Mouse (Mus musculus): Measurements from ENCODE around the gene Plin4. TPM values are rescaled to one million over a fixed set of nuclear protein-coding genes. Genes with fewer than 3 reads are reported as not detected.
"Not testable (repeated sequence)": the region's sequence is repeated elsewhere in the genome, so short reads cannot be mapped to it uniquely, and the experiment has no call there.

Plin4 gene
- polyA plus RNA-seq, 1 experiment, result 0.30 TPM

DNA sequence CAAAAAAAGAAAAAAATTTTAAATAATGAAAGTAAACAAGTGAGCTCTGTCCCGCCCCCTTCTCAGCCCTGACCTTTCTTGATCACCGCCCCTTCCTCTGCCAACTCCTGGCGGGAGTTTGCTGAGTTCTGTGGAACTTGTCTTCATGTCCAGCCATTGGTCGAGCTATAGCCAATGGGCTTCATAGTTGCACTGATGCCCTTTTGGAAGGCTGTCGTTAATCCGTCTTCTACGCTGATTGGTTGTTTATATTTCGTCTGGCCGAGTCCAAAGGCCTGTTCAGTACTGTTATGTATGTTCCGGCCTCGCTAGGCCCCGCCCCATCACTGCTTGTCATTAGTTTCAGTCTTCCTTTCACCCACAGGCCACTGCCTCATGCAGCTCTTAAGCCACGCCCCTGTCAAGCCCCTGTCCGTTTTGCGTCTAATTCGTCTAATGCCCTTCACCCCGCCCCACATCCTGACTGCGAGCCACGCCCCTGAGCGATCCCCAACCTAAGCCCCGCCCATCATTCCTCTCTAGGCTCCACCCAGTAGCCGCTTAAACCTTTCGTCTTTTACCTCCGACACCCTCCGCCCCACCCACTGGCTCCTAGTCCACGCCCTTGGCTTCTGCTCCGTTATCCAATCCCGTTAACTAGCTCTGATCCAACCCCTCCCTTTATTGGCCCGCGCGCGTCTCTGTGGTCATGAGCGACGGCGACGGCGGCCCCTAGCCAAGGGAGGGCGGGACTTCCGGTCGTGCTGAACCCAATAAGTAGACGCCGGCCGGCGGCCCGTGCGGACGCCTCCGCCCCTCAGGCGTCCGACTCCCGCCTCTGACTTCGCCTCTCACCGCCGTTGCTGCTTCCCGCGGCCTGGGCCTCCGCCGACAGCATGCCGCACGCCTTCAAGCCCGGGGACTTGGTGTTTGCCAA lies 30.5 kb downstream of the Plin4 start, which contains the start of gene Hdgfl2:
Gene Hdgfl2 (plus strand): TSS at position 755 of the 916 bp plus-strand sequence.
- Histone ChIP-seq H3K27me3 (ENCODE audit: control insufficient read depth, insufficient read depth, insufficient read length) (no peaks in the 10 kb centered on the region), H3K79me2 (ENCODE audit: control insufficient read depth, insufficient read depth) (peaks cover 35% of the 10 kb centered on the region), H3K4me3 (peak within 1 kb of the TSS; percentile 68), H3ac (ENCODE audit: control insufficient read depth, insufficient read length) (peak within 1 kb of the TSS; percentile 53), H3K4me2 (ENCODE audit: low read depth) (peak within 1 kb of the TSS; percentile 84), H3K36me3 (ENCODE audit: control insufficient read depth, insufficient read depth) (peaks cover 3% of the 10 kb centered on the region)
- TF ChIP-seq E2F4 (IDR thresholded peaks at IDR 0.05; ENCODE audit: insufficient read depth) (peak; percentile 89), MAX (IDR thresholded peaks at IDR 0.05; ENCODE audit: low read depth) (no peak), SRF (IDR thresholded peaks at IDR 0.05; ENCODE audit: control insufficient read depth, insufficient read length, low read depth) (peak; percentile 95), POLR2AphosphoS2 (IDR thresholded peaks at IDR 0.05; ENCODE audit: insufficient read length, low read depth) (peak; percentile 94), POLR2A (IDR thresholded peaks at IDR 0.05; ENCODE audit: insufficient read length, low read depth) (peak; percentile 96), MYOG (IDR thresholded peaks at IDR 0.05; ENCODE audit: control insufficient read depth in 1 of 3, insufficient read depth in 1 of 3, insufficient read length in 2 of 3, low read depth in 2 of 3) (no peak)

DNA sequence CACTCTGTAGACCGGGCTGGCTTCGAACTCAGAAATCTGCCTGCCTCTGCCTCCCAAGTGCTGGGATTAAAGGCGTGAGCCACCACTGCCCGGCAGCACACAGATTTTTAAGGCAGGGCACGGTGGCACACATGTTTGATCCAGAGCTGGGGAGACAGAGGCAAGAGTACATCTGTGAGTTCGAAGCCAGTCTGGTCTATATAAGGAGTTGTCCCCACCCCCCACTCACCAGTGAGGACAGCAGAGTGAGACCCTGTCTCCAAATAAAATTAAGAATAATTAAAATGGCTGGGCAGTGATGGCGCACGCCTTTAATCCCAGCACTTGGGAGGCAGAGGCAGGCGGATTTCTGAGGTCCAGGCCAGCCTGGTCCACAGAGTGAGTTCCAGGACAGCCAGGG lies 31.2 kb downstream of the Plin4 start:
- peak overlapping the region; percentile 68 for H3K4me3 ChIP-seq
- H3K27me3 ChIP-seq (ENCODE audit: control insufficient read depth, insufficient read depth, insufficient read length), result not testable (repeated sequence)
- peak overlapping the region; percentile 76 for H3K4me2 ChIP-seq (ENCODE audit: low read depth)

DNA sequence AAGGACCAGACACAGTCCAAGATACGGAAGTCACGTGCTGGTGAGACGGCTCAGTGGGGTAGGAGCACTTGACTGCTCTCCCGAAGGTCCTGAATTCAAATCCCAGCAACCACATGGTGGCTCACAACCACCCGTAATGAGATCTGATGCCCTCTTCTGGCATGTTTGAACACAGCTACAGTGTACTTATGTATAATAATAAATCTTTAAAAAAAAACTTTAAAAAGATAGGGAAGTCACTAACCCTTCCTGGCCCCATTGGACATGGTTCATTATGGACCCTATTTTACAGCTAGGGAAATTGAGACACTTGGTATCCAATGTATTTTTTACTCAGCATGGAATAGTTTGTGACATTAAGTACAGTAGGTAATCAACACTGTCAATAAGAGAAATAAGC lies 32.1 kb downstream of the Plin4 start:
- peaks cover 2% of the 10 kb centered on the region for H3K36me3 ChIP-seq (ENCODE audit: control insufficient read depth, insufficient read depth)
- no peak overlapping the region for H3K4me3 ChIP-seq
- no peak overlapping the region for H3ac ChIP-seq (ENCODE audit: control insufficient read depth, insufficient read length)
- TF ChIP-seq POLR2A (IDR thresholded peaks at IDR 0.05; ENCODE audit: insufficient read length, low read depth), result no peak
- TF ChIP-seq MYOG (IDR thresholded peaks at IDR 0.05; ENCODE audit: control insufficient read depth in 1 of 3, insufficient read depth in 1 of 3, insufficient read length in 2 of 3, low read depth in 2 of 3), result no peak
- TF ChIP-seq POLR2AphosphoS2 (IDR thresholded peaks at IDR 0.05; ENCODE audit: insufficient read length, low read depth), result no peak
- no peak for TF ChIP-seq CEBPB (IDR thresholded peaks at IDR 0.05; ENCODE audit: insufficient read depth, poor library complexity, severe bottlenecking)
- no peak for TF ChIP-seq SRF (IDR thresholded peaks at IDR 0.05; ENCODE audit: control insufficient read depth, insufficient read length, low read depth)
- TF ChIP-seq E2F4 (IDR thresholded peaks at IDR 0.05; ENCODE audit: insufficient read depth), result no peak
- TF ChIP-seq TCF3 (IDR thresholded peaks at IDR 0.05; ENCODE audit: insufficient read length, low read depth), result no peak
- TF ChIP-seq MYOD1 (IDR thresholded peaks at IDR 0.05; ENCODE audit: control insufficient read depth in 1 of 3, insufficient read length in 2 of 3, low read depth in 2 of 3), result no peak
- TF ChIP-seq MAX (IDR thresholded peaks at IDR 0.05; ENCODE audit: low read depth), result no peak
- TF ChIP-seq USF1 (IDR thresholded peaks at IDR 0.05; ENCODE audit: low read depth), result no peak
- no peak for TF ChIP-seq TCF12 (IDR thresholded peaks at IDR 0.05; ENCODE audit: insufficient read depth, poor library complexity, severe bottlenecking)
- no peak overlapping the region for H3K4me2 ChIP-seq (ENCODE audit: low read depth)
- H3K27me3 ChIP-seq (ENCODE audit: control insufficient read depth, insufficient read depth, insufficient read length), result no peaks in the 10 kb centered on the region
- peaks cover 29% of the 10 kb centered on the region for H3K79me2 ChIP-seq (ENCODE audit: control insufficient read depth, insufficient read depth)

More for the DNA sequence above, 31.2 kb downstream of the Plin4 start:
- not testable (repeated sequence) for H3ac ChIP-seq (ENCODE audit: control insufficient read depth, insufficient read length); H3K36me3 ChIP-seq (ENCODE audit: control insufficient read depth, insufficient read depth)
- peaks cover 35% of the 10 kb centered on the region for H3K79me2 ChIP-seq (ENCODE audit: control insufficient read depth, insufficient read depth)

DNA sequence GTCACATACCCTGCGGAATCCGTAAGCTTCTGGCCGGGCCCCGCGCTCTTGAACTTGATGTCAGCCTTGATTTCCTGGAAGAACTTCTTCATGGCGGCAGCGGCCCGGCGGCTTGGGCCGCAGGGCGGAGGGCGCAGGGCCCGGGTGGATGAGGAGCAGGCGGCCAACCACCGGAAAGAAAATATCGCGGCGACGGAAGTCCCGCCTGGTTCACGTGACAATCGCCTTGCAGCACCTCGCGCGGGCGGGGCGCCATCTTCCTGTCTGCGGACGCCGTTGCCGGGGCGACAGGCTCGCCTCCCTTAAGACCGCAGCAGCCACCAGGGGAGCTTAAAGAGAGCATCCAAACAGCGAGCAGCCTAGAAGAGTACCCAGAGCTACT lies 34.8 kb downstream of the Plin4 start, which contains the start of gene Ubxn6:
Gene Ubxn6 (minus strand): TSS at position 202 of the 382 bp plus-strand sequence.
- H3K79me2 ChIP-seq (ENCODE audit: control insufficient read depth, insufficient read depth), result peaks cover 1% of the 10 kb centered on the region
- no peaks in the 10 kb centered on the region for H3K27me3 ChIP-seq (ENCODE audit: control insufficient read depth, insufficient read depth, insufficient read length)
- no peak within 1 kb of the TSS for H3ac ChIP-seq (ENCODE audit: control insufficient read depth, insufficient read length)
- peak; percentile 87 for TF ChIP-seq USF1 (IDR thresholded peaks at IDR 0.05; ENCODE audit: low read depth)
- no peak for TF ChIP-seq SRF (IDR thresholded peaks at IDR 0.05; ENCODE audit: control insufficient read depth, insufficient read length, low read depth)
- H3K4me3 ChIP-seq, result peak within 1 kb of the TSS; percentile 44
- H3K4me2 ChIP-seq (ENCODE audit: low read depth), result peak within 1 kb of the TSS; percentile 90
- H3K36me3 ChIP-seq (ENCODE audit: control insufficient read depth, insufficient read depth), result peaks cover 16% of the 10 kb centered on the region

DNA sequence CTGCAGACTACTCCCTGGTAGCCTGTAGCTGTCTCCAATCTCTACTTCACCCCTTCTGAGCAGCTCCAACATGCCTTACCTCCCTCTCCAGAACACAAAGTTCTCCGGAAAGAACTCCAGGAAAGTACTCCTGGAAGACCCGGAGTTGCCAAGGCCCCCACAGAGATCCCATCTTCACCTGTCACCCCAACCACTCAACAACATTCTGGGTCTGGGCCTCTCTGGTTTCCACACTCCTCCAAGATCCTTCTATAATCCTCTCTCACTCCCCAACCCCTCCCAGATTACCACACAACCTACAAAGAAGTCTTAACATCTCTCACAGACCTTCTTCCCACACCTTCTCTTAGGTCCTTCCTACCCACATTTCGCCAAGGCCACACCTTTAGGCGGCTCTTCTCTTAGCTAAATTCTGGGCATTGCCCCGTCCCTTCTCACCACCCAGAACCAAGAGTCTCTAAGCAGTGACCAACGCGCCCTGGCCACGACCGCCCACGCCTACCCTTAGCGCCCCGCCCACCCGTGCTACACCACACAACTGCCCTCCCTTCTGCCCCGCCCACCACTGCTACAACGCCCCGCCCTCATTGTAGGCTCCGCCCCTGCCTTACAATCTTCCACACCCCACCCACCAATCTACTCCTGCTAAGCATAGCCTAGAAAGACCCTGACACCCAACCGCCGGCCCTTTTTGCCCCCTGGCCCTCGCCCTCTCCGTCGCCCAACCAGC lies 35.3 kb downstream of the Plin4 start:
- peak overlapping the region; percentile 90 for H3K4me2 ChIP-seq (ENCODE audit: low read depth)
- H3K36me3 ChIP-seq (ENCODE audit: control insufficient read depth, insufficient read depth), result peaks cover 17% of the 10 kb centered on the region
- H3K79me2 ChIP-seq (ENCODE audit: control insufficient read depth, insufficient read depth), result no peaks in the 10 kb centered on the region
- TF ChIP-seq MYOG (IDR thresholded peaks at IDR 0.05; ENCODE audit: control insufficient read depth in 1 of 3, insufficient read depth in 1 of 3, insufficient read length in 2 of 3, low read depth in 2 of 3) (no peak), POLR2A (IDR thresholded peaks at IDR 0.05; ENCODE audit: insufficient read length, low read depth) (peak; percentile 25), REST (IDR thresholded peaks at IDR 0.05; ENCODE audit: insufficient read depth, insufficient read length) (no peak), POLR2AphosphoS2 (IDR thresholded peaks at IDR 0.05; ENCODE audit: insufficient read length, low read depth) (peak; percentile 17), CEBPB (IDR thresholded peaks at IDR 0.05; ENCODE audit: insufficient read depth, poor library complexity, severe bottlenecking) (no peak), MYOD1 (IDR thresholded peaks at IDR 0.05; ENCODE audit: control insufficient read depth in 1 of 3, insufficient read length in 2 of 3, low read depth in 2 of 3) (no peak)
- no peaks in the 10 kb centered on the region for H3K27me3 ChIP-seq (ENCODE audit: control insufficient read depth, insufficient read depth, insufficient read length)
- H3K4me3 ChIP-seq, result peak overlapping the region; percentile 44
- H3ac ChIP-seq (ENCODE audit: control insufficient read depth, insufficient read length), result no peak overlapping the region

Data from myocyte (in vitro differentiated cells).